27 mouse cellular contexts compared by ENCODE assay signal in genomic region chr1:92731353-92732282, GRCm38 (mm10).
DNase-seq lines count a peak whose midpoint lies in the region; ATAC-seq and TF ChIP-seq lines count a peak whose summit lies in the region.
"Had no signal": no experiment of that assay in that cellular context is flagged by ENCODE, and none has a peak within 500 bp of the region (broad histone marks: within the 10 kb centered on the region; RNA-seq: fewer than 3 reads in every experiment).

No protein-coding gene starts in this region.

- TF ChIP-seq CTCF in bone marrow, adult 2 months (IDR thresholded peaks at IDR 0.05; ENCODE audit: control insufficient read depth, insufficient read depth, low read length), result no peak

- peaks cover 8% of the 10 kb centered on the region; the same call in 1 of the 2 replicates for H3K4me1 ChIP-seq in embryonic facial prominence, embryonic 12.5 days
- peaks cover 12% of the 10 kb centered on the region for H3K4me1 ChIP-seq in embryonic facial prominence, embryonic 10.5 days
- H3K4me1 ChIP-seq in bone marrow, adult 2 months (ENCODE audit: control insufficient read depth, insufficient read depth, low read length), result peaks cover 9% of the 10 kb centered on the region
- H3K4me1 ChIP-seq: liver, embryonic 12.5 days; stomach, embryonic 15.5 days had no signal

- H3K27ac ChIP-seq in embryonic facial prominence, embryonic 12.5 days, result no peak overlapping the region
- no peak overlapping the region for H3K27ac ChIP-seq in embryonic facial prominence, embryonic 10.5 days (replicated peaks)
- H3K27ac ChIP-seq in bone marrow, adult 2 months (ENCODE audit: control insufficient read depth, insufficient read depth, low read depth, low read length, poor library complexity), result peak overlapping the region; percentile 29; the same call in 1 of the 2 replicates
- H3K27ac ChIP-seq: heart, embryonic 13.5 days; hindbrain, embryonic 10.5 days; hindbrain, embryonic 15.5 days; kidney, embryonic 15.5 days; liver, embryonic 12.5 days; neural tube, embryonic 15.5 days; stomach, embryonic 15.5 days had no signal

- TF ChIP-seq POLR2A in bone marrow, adult 2 months (IDR thresholded peaks at IDR 0.05; ENCODE audit: borderline replicate concordance, control insufficient read depth, low read depth, low read length), result no peak

- no peaks in the 10 kb centered on the region for H3K36me3 ChIP-seq in embryonic facial prominence, embryonic 12.5 days
- no peaks in the 10 kb centered on the region for H3K36me3 ChIP-seq in embryonic facial prominence, embryonic 10.5 days (replicated peaks)
- H3K36me3 ChIP-seq: heart, embryonic 13.5 days; hindbrain, embryonic 10.5 days; hindbrain, embryonic 15.5 days; kidney, embryonic 15.5 days; liver, embryonic 12.5 days; neural tube, embryonic 15.5 days; stomach, embryonic 15.5 days had no signal

- no peak overlapping the region for H3K4me2 ChIP-seq in embryonic facial prominence, embryonic 12.5 days (replicated peaks)
- H3K4me2 ChIP-seq: heart, embryonic 13.5 days; hindbrain, embryonic 15.5 days; kidney, embryonic 15.5 days; liver, embryonic 12.5 days; neural tube, embryonic 15.5 days; stomach, embryonic 15.5 days had no signal

- no peaks in the 10 kb centered on the region for H3K9me3 ChIP-seq in embryonic facial prominence, embryonic 12.5 days
- no peaks in the 10 kb centered on the region for H3K9me3 ChIP-seq in embryonic facial prominence, embryonic 10.5 days
- H3K9me3 ChIP-seq: heart, embryonic 13.5 days; hindbrain, embryonic 10.5 days; hindbrain, embryonic 15.5 days; kidney, embryonic 15.5 days; liver, embryonic 12.5 days; neural tube, embryonic 15.5 days; stomach, embryonic 15.5 days had no signal

- no peak overlapping the region for H3K4me3 ChIP-seq in embryonic facial prominence, embryonic 12.5 days
- H3K4me3 ChIP-seq in embryonic facial prominence, embryonic 10.5 days, result no peak overlapping the region
- no peak overlapping the region for H3K4me3 ChIP-seq in bone marrow, adult 2 months (replicated peaks; ENCODE audit: control insufficient read depth, low read depth, low read length)
- H3K4me3 ChIP-seq: heart, embryonic 13.5 days; hindbrain, embryonic 10.5 days; hindbrain, embryonic 15.5 days; kidney, embryonic 15.5 days; liver, embryonic 12.5 days; neural tube, embryonic 15.5 days; stomach, embryonic 15.5 days had no signal

- no peak for DNase-seq in embryonic facial prominence, embryonic 10.5 days (ENCODE audit: low spot score)
- DNase-seq in gastrocnemius, postnatal 25 days, result peak; percentile 33
- DNase-seq in gastrocnemius, postnatal 4 days (ENCODE audit: low spot score in 2 of 2), result no peak
- no peak for DNase-seq in frontal cortex, postnatal 14 days (ENCODE audit: low spot score in 2 of 2)
- DNase-seq: adrenal gland, postnatal 36 days; cerebellum, adult 9-10 months; heart, adult 18-20 months; heart, postnatal 10 days; kidney, adult 11 months; kidney, postnatal 25 days; liver, postnatal 0 days; lung, postnatal 36 days; midbrain, embryonic 14.5 days; retina, postnatal 1 day; right cerebral cortex, postnatal 14 days had no signal

- ATAC-seq in embryonic facial prominence, embryonic 12.5 days (ENCODE audit: insufficient number of reproducible peaks, insufficient read depth, low FRiP score, low TSS enrichment), result 0 out of 2 replicates have a peak, but pooled peaks have one; percentile 56
- peak; percentile 63 for ATAC-seq in megakaryocyte progenitor cell, adult 5-6 weeks (replicated peaks; ENCODE audit: poor library complexity)
- ATAC-seq: CD4-positive, CD25-positive, alpha-beta regulatory T cell, adult 4 months; inflammation-experienced regulatory T-cells, adult 6 months; liver, embryonic 12.5 days; liver, postnatal 0 days had no signal

- no peaks in the 10 kb centered on the region for H3K27me3 ChIP-seq in embryonic facial prominence, embryonic 12.5 days
- H3K27me3 ChIP-seq in embryonic facial prominence, embryonic 10.5 days (replicated peaks; ENCODE audit: low read depth, poor library complexity, severe bottlenecking), result 0 out of 2 replicates have a peak, but pooled peaks cover under 1% of the 10 kb centered on the region
- H3K27me3 ChIP-seq: hindbrain, embryonic 15.5 days; kidney, embryonic 15.5 days; neural tube, embryonic 15.5 days; stomach, embryonic 15.5 days had no signal

- WGBS in embryonic facial prominence, embryonic 12.5 days, result 81% methylated on average over 11 of the region's 11 CpGs
- WGBS in embryonic facial prominence, embryonic 10.5 days, result 83% methylated on average over 11 of the region's 11 CpGs
- 54% methylated on average over 11 of the region's 11 CpGs for WGBS in bone marrow, adult 2 months

- no peak overlapping the region for H3K9ac ChIP-seq in embryonic facial prominence, embryonic 12.5 days
- H3K9ac ChIP-seq: heart, embryonic 13.5 days; hindbrain, embryonic 15.5 days; kidney, embryonic 15.5 days; liver, embryonic 12.5 days; liver, postnatal 0 days; neural tube, embryonic 15.5 days; stomach, embryonic 15.5 days had no signal
